Mouse (Mus musculus) right cerebral cortex, postnatal 10 days (tissue): ENCODE results near the gene Nek8.
A peak's percentile ranks its signal among the peaks of the same experiment; 100 is the strongest.

Source experiments
- DNase-seq, 2 experiments: peaks; one replicate each; pipeline ENCODE4 v3.0.0; 2021; ENCODE audit warnings: low spot score in 2 of 2

Gene Nek8

GRCm38 (mm10) chr11:78166640-78167039 is 9.8 kb downstream of the Nek8 start:
- DNase-seq, result no peak

GRCm38 (mm10) chr11:78166161-78166560 is 10.3 kb downstream of the Nek8 start:
- no peak for DNase-seq

DNA sequence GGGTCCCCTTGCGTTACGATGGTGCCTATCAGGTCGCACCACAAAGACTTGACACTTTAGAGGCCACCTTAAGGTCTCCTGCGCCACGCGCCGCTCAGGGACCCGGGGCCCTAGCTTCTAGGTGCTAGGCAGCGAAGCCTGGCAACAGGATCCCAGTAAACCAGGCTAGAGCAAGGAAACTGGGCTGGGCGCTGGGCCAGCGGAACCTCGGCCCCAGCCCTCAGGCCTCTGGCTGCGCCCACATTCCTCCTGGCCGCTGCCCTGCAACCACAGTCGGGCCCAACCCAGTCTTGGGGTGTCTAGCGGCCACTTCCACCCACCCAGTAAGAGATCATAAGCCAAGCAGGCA is 10.7 kb downstream of the Nek8 start:
- DNase-seq, result peak; percentile 72 to 78

GRCm38 (mm10) chr11:78164924-78165760 is 11.3 kb downstream of the Nek8 start, which contains the start of gene Traf4:
Traf4 (minus strand) TSS chr11:78165589.
- peak; percentile 86 to 88 for DNase-seq

- no peak for DNase-seq
Observed at GRCm38 (mm10) chr11:78164604-78164923, 11.9 kb downstream of the Nek8 start.

DNA sequence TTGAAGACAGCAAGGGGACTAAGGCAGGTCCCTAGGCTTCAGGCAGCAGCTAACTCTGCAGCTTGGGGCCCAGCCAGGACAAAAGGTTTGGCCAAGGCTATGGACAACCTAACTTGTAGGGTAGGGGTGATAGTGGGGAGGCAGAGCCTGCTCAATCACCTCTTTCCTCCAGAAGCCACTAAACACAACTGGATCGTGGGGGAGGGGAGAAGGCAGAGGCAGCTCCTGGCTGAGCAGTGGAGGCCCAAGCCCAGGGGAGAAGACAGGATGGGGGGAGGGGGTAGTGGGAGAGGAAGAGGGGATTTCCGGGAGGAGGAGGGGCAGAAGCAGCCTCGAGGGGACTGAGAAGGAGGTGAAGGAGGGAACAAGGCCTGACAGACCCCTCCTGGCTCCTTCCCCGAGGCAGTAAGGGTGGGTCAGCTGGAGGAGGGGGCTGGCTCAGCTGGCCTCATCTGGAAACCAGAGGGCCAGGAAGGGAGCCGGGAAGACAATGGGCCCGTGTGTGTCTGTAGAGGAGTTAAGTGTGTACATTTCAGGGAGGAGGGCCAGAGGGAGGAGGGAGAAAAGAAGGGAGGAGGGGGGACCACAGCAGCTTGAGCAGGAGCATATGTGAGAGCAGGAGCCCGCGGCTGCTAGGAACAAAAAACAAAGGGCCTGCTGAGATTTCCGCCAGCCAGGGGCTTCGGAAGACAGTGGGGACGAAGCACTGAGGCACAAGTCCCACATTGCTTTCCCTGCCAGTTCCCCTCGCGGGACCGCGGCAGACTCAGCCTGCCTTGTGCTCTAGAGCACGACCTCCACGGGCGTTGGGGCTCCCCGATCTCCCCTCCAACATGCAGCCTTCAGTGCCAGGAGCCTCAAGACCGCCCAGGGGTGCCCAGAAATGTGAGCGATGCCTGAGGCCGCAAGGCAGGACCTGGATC is 12.5 kb downstream of the Nek8 start:
- peak; percentile 72 to 84 for DNase-seq

- DNase-seq, result no peak
Observed at GRCm38 (mm10) chr11:78163045-78163444, 13.4 kb downstream of the Nek8 start.

- DNase-seq, result peak; percentile 85 to 90
Observed at GRCm38 (mm10) chr11:78162504-78162903, 14.0 kb downstream of the Nek8 start.

GRCm38 (mm10) chr11:78161968-78162367 is 14.5 kb downstream of the Nek8 start:
- DNase-seq, result peak; percentile 83

DNA sequence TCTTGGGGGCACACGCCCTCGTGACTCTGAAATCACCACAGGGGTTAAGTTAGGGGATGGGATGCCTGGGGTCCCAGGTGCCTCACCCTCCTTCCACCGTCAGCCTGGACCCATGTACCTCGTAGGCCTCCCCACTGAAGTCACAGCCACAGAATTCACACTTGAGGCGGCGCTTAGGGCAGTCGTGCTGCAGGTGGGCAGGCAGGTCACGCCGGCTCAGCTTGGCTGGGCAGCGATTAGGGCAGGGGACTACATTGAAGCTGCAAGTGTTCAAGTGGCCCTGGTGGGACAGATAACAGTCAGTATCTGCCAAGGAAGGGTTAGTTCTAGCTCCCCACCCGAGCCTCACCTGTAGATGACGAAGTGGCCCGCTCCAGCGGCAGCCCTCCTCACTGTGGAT is 15.3 kb downstream of the Nek8 start:
- no peak for DNase-seq

DNA sequence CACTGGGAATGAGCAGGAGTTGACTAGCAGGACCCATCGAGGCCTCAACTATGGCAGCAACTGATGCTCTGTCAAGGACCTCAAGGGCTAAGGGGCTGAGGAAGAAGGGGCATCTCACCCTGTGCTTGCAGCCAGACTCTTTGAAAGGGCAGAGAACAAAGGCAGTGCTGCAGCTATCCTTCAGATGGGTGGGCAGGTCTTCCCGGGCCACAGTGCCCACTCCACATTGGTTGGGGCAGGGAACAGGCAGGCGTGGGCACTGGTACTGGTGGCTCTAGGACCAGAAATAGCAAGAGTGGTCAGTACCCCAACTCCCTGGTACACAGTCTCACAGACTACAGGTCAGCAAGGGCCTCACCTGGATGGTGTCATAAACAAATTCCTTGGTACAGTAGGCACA is 15.8 kb downstream of the Nek8 start:
- DNase-seq, result no peak

DNA sequence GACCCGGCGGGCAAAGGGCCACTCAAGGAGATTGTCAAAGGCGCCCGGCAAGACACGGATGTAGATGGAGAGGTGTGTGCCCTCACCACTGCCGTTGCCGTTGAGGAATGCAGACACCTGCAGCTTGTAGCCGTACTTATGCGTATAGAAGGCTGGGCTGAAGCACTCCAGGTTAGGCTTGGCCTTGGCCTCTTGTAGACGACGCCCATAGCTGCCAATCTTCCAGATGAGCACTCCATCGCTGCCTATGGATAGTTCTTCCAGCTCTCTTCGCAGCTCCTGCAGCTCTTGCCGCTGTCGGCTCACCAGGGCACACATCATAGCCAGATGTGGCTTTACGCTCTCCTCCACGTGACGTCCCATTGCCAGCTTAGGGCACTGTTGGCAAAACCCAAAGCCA is 16.3 kb downstream of the Nek8 start:
- DNase-seq, result no peak

DNA sequence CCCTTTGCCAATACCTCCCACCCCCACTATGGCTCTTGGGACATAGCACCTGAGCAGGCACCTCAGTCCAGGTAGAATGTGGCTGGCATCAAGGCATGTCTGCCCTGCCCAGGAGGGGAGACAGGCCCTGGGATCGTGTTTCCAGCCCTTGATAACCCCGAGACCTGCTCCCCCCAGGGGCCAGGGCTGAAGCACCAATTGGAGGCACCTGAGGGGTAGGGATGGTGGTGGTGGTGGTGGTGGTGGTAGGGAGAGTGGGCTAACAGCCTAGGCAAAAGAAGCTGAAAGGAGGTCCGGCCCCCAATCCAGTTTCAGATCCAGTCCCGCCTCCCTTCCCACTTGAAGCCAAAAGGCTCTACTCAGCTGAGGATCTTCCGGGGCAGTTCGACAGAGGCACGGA is 16.9 kb downstream of the Nek8 start:
- peak in 1 of 2 experiments; percentile 35 for DNase-seq

DNA sequence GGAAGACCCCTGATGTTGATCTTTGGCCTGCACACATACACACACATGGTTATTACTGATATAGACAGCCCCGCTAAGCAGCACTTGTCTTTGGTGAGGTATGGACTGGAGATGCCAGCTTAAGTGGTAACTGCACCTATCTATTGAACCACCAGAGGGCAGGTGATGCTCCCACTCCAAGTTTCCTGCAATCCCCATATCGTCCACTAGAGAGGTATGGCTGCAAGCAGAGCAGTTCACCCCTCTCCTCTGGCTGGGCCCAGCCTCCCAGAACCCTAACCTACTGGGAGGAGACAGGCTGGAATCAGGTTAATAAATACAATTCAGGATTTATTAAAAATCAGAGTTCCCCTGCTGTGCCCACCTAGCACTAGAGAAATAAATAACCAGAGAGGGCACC is 17.4 kb downstream of the Nek8 start:
- DNase-seq, result peak; percentile 84

DNA sequence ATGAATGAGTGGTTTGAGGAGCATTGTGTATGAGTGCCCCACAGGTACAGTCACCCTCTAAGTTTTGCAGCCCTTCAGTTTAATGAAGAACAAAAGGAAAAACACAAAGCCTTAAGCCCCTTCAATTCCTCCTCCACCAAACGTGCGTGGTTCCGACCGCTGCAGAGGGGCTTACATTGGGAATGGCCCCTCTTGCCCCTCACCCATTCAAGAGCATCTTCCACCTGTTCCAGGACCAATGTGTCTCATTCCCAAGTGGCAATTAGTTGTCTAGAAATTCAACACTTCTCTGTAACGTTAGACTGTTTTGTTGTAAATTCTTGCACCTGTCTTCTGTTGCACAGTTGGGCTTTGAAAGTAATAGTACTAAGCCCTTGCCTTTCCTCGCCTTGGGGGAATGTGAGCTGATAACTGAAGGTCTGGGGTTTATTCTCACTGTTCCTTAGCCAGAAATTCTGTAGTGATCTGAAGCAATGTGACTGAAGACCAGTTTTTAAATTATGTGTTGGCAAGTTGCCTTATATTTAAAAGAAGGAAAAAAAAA is 20.2 kb downstream of the Nek8 start:
- DNase-seq, result no peak

GRCm38 (mm10) chr11:78155674-78156073 is 20.8 kb downstream of the Nek8 start:
- no peak for DNase-seq

DNA sequence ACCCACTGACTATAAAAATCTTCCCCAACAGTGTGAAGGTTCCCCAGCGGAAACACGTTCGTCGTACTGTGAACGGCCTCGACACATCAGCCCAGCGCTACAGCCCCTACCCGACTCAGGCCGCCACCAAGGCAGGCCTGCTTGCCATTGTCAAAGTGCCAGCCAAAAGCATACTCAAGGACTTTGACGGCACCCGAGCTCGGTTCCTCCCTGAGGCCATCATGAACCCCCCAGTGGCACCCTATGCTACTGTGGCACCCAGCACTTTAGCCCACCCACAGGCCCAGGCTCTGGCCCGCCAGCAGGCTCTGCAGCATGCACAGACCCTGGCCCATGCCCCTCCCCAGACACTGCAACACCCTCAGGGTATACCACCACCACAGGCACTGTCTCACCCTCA is 22.7 kb downstream of the Nek8 start:
- peak; percentile 39 to 52 for DNase-seq

DNA sequence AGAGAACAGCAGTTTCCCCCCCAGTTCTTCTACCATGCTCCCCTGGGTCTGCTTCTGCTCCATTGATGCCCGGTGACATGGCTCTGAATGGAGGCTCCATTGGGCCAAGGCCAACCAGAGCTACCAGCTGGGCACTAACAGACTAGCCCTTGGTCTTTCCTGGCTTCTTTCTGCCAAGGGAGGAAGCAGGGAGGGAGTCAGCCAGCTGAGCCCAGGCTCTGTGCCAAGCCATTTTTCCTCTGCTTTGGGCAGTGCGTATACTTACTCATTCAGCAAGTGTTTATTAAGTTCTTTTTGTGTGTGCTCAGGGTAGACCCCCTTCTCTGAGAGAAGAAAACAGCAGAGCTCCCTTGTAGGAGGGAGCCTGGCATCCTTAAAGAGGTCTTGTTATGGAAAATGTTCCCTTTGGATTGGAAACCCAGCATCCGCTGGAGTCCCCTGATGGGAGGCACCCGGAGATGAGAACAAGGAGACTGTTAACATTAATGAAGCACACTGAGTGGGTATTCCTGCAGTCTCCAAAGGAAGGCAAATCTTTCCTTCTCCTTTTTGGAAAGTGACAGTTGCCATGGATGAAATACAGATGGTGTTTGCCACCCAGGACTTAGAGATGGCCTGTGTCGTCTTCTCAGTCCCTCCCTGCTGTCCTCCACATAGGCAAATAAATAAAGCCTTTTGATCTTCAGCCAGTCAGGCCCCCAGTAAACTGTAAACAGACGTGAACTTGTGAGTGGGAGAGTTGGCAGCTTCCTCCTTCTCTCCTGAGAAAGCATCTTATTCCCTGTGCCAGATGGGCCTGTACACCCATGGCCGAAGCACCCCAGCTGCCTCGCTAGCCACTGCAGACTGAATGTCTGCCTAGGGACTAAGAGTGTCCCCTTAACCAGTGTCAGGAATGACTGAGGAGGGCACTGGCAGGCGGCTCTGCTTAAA is 23.9 kb downstream of the Nek8 start:
- peak; percentile 93 to 95 for DNase-seq

- DNase-seq, result peak in 1 of 2 experiments; percentile 50
Observed at GRCm38 (mm10) chr11:78151161-78151560, 25.3 kb downstream of the Nek8 start.

DNA sequence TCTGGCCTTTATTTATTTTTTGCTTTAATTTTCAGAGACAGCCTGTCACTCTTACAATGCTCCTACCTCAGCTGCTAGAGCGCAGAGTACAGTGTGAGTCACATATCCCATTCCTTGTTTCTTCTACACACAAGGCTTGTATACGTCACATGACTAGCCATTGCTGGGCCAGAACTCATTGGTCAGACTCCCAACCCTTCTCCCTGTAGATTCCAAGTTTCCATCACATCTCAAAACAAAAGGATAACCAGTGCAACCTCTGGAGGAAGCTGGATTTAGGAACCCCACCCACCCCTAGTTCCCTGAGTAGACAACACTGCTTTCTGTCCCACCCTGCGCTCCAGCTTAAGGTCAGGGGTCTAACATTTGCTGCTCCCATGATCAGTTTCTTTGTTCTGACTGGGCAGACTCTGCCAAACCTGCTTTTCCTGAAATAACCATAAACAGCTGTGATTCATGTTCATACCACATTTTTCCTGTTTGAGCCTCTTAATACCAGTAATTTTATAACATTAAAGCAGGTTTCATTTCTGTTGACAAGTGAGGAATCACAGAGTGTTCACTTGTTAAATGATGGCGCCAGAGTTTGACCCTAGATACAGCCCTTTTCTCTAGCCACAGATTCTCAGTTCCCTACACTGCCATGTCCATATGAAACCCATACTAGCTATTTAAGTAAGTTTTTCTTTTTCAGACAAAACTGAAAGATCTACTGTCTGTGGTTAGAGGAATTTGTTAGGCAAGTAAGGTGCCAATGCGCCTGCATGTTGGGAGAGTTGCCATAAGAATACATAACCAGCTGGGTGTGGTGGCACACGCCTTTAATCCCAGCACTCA is 29.6 kb downstream of the Nek8 start:
- no peak for DNase-seq

DNA sequence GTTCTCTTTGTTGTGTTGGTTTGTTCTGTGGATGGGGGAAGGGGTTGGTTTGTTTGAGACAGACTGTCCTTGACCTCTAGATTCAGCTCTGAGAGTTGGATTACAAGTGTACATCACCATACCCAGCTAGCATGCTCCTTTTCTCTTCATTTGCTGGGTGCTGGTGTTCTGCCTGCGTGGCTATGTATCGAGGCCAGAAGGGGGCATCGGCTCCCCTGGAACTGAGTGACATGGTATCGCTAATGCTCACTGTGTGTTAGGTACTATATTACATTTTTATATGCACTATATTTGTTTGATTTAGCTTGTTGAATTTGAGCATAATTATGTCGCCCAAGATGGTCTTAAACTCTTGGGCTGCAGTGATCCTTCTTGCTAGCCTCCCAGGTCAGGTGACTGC is 30.3 kb downstream of the Nek8 start:
- DNase-seq, result no peak
